Mouse (Mus musculus): Measurements from ENCODE around the gene Chil4. TPM values are rescaled to one million over a fixed set of nuclear protein-coding genes. Genes with fewer than 3 reads are reported as not detected.

Gene Chil4
- not detected for polyA plus RNA-seq (2014; fragmentation: Illumina TruSeq; extraction: RNeasy Lipid Tissue Mini Kit (QIAGEN cat#74804); ENCODE audit: low read depth, low replicate concordance)

GRCm38 (mm10) chr3:106219407-106219806, at the start of gene Chil4:
Gene Chil4, minus strand, starts transcription at chr3:106219507.

GRCm38 (mm10) chr3:106167464-106167863, 51.8 kb downstream of the Chil4 start, which contains the start of gene Chil3:
Gene Chil3, minus strand, starts transcription at chr3:106167564.

Other genes with a start within 250 kb of the Chil4 start
- gene Ovgp1, start 245.8 kb downstream of the Chil4 start, polyA plus RNA-seq (2014; fragmentation: Illumina TruSeq; extraction: RNeasy Lipid Tissue Mini Kit (QIAGEN cat#74804); ENCODE audit: low read depth, low replicate concordance): 2.9 TPM
- gene Pifo, start 204.9 kb downstream of the Chil4 start, polyA plus RNA-seq (2014; fragmentation: Illumina TruSeq; extraction: RNeasy Lipid Tissue Mini Kit (QIAGEN cat#74804); ENCODE audit: low read depth, low replicate concordance): 6.0 TPM
- gene Chil5, start 186.7 kb downstream of the Chil4 start, polyA plus RNA-seq (2014; fragmentation: Illumina TruSeq; extraction: RNeasy Lipid Tissue Mini Kit (QIAGEN cat#74804); ENCODE audit: low read depth, low replicate concordance): 0.31 TPM
- 2.2 TPM for gene Chia1, start 106.3 kb downstream of the Chil4 start, polyA plus RNA-seq (2014; fragmentation: Illumina TruSeq; extraction: RNeasy Lipid Tissue Mini Kit (QIAGEN cat#74804); ENCODE audit: low read depth, low replicate concordance)
- gene Chil3, start 51.9 kb downstream of the Chil4 start, polyA plus RNA-seq (2014; fragmentation: Illumina TruSeq; extraction: RNeasy Lipid Tissue Mini Kit (QIAGEN cat#74804); ENCODE audit: low read depth, low replicate concordance): 0.86 TPM
- gene Chil6, start 186.7 kb upstream of the Chil4 start, polyA plus RNA-seq (2014; fragmentation: Illumina TruSeq; extraction: RNeasy Lipid Tissue Mini Kit (QIAGEN cat#74804); ENCODE audit: low read depth, low replicate concordance): not detected